12 mouse cellular contexts compared by ENCODE assay signal in the genomic region with DNA sequence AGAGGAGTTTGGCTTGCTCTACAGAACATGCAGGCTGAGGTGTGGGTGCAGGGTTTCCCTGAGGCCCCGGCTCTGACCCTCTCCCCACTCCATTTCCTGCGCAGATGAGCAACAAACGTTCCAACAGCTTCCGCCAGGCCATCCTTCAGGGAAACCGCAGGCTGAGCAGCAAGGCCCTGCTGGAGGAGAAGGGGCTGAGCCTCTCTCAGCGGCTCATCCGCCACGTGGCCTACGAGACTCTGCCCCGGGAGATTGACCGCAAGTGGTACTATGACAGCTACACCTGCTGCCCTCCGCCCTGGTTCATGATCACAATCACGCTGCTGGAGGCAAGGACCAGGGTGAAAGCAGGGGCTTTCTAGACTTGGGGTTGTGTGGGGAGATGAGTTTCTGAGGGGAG. TPM values are rescaled to one million over a fixed set of nuclear protein-coding genes. Genes with fewer than 3 reads are reported as not detected.
DNase-seq lines count a peak whose midpoint lies in the region; ATAC-seq lines count a peak whose summit lies in the region.
"Had no signal": no experiment of that assay in that cellular context is flagged by ENCODE, and none has a peak within 500 bp of the region (broad histone marks: within the 10 kb centered on the region; RNA-seq: fewer than 3 reads in every experiment).

No protein-coding gene starts in this region.

- no peak overlapping the region for H3K4me2 ChIP-seq in hindbrain, embryonic 13.5 days
- H3K4me2 ChIP-seq: hindbrain, embryonic 15.5 days had no signal

- DNase-seq in embryo, embryonic 11 days, result peak; percentile 22
- no peak for DNase-seq in embryo, embryonic 10 days (ENCODE audit: low spot score)
- DNase-seq in CD4-positive, CD25-positive, alpha-beta regulatory T cell, adult 2 months (ENCODE audit: low read depth, low spot score), result peak; percentile 36
- DNase-seq in naive thymus-derived CD4-positive, alpha-beta T cell, adult 2 months (ENCODE audit: low read depth), result peak; percentile 34
- no peak for DNase-seq in urinary bladder, postnatal 25 days (ENCODE audit: low spot score)
- no peak for DNase-seq in layer of hippocampus, adult 11-12 months (ENCODE audit: low spot score)
- no peak for DNase-seq in retina, embryonic 14.5 days (ENCODE audit: low spot score)
- DNase-seq: cerebellum, adult 9-10 months; heart, adult 2 months; lung, adult 18-20 months had no signal

- no peak overlapping the region; the same call in 1 of the 2 replicates for H3K9ac ChIP-seq in hindbrain, embryonic 13.5 days
- H3K9ac ChIP-seq: hindbrain, embryonic 15.5 days had no signal

- no peak overlapping the region for H3K4me3 ChIP-seq in hindbrain, embryonic 13.5 days
- H3K4me3 ChIP-seq: heart, adult 2 months; hindbrain, embryonic 15.5 days had no signal

- H3K4me1 ChIP-seq in hindbrain, embryonic 13.5 days (replicated peaks), result peaks cover 7% of the 10 kb centered on the region

- no peaks in the 10 kb centered on the region for H3K36me3 ChIP-seq in hindbrain, embryonic 13.5 days
- H3K36me3 ChIP-seq: hindbrain, embryonic 15.5 days had no signal

- ATAC-seq in hindbrain, embryonic 13.5 days (ENCODE audit: low FRiP score), result no peak

- no peaks in the 10 kb centered on the region for H3K9me3 ChIP-seq in hindbrain, embryonic 13.5 days
- H3K9me3 ChIP-seq: hindbrain, embryonic 15.5 days had no signal

- H3K27me3 ChIP-seq in hindbrain, embryonic 13.5 days, result no peaks in the 10 kb centered on the region
- H3K27me3 ChIP-seq: hindbrain, embryonic 15.5 days had no signal

- H3K27ac ChIP-seq in hindbrain, embryonic 13.5 days, result 0 out of 2 replicates have a peak overlapping the region, but pooled peaks have one; percentile 18
- H3K27ac ChIP-seq: heart, adult 2 months; hindbrain, embryonic 15.5 days had no signal

- WGBS in hindbrain, embryonic 13.5 days, result 39% methylated on average over 13 of the region's 13 CpGs

RNA-seq across cellular contexts. Expression of a gene that starts 22.5 kb away (rescaled TPM):
- 14.0 and 16.0 TPM in 2 replicates for polyA plus RNA-seq in hindbrain, embryonic 13.5 days (2015; fragmentation: Nextera tagmentation; extraction: Ambion mirVana)

RNA-seq across cellular contexts. Expression of a gene that starts 54.6 kb away (rescaled TPM):
- 30.8 and 37.3 TPM in 2 replicates for polyA plus RNA-seq in hindbrain, embryonic 13.5 days (2015; fragmentation: Nextera tagmentation; extraction: Ambion mirVana)

RNA-seq across cellular contexts. Expression of a gene that starts 59.8 kb away (rescaled TPM):
- 210 and 214 TPM in 2 replicates for polyA plus RNA-seq in hindbrain, embryonic 13.5 days (2015; fragmentation: Nextera tagmentation; extraction: Ambion mirVana)

Comparison
In these comparisons a context has a peak if more than half of its experiments do, and no peak if none do; other contexts are left out.
1. DNase-seq: peak in embryo, embryonic 11 days (single experiment), CD4-positive, CD25-positive, alpha-beta regulatory T cell, adult 2 months (single experiment) and naive thymus-derived CD4-positive, alpha-beta T cell, adult 2 months (single experiment); none in embryo, embryonic 10 days (single experiment), urinary bladder, postnatal 25 days (single experiment), layer of hippocampus, adult 11-12 months (single experiment) and retina, embryonic 14.5 days (single experiment).